Mouse (Mus musculus) liver, postnatal 0 days (tissue): ENCODE measurements around the gene Hnrnpk. TPM values are rescaled to one million over a fixed set of nuclear protein-coding genes. Genes with fewer than 3 reads are reported as not detected.

Experiments used
- ATAC-seq: fragments of 200-750 bp; cut with Nextera tagmentation; 2 replicates; pipeline ENCODE4 v1.8.0; 2017; ENCODE audit warnings: mild to moderate bottlenecking, moderate library complexity
- DNase-seq: peaks from one replicate; pipeline ENCODE4 v3.0.0-alpha.2; 2016
- H3K27ac ChIP-seq: fragments of 300-500 bp; sonication (generic); 2 replicates; pipeline ENCODE4 v1.5.1; 2014; ENCODE audit warnings: antibody characterized with exemption, moderate library complexity, mild to moderate bottlenecking, low read depth
- H3K27me3 ChIP-seq: fragments of 300-500 bp; sonication (generic); 2 replicates; pipeline ENCODE4 v1.6.1; 2014; ENCODE audit warnings: low read length, control low read depth, mixed read lengths; ENCODE audit not compliant: insufficient read depth
- H3K36me3 ChIP-seq: fragments of 300-500 bp; sonication (generic); replicated peaks from 2 replicates; pipeline ENCODE4 v1.6.1; 2014; ENCODE audit warnings: mild to moderate bottlenecking, control low read depth, low read length, moderate library complexity, mixed read lengths; ENCODE audit not compliant: insufficient read depth
- H3K4me1 ChIP-seq: fragments of 300-500 bp; sonication (generic); 2 replicates; pipeline ENCODE4 v1.6.1; 2014; ENCODE audit warnings: antibody characterized with exemption, mild to moderate bottlenecking, control low read depth; ENCODE audit not compliant: insufficient read depth
- H3K4me2 ChIP-seq: fragments of 300-500 bp; sonication (generic); 2 replicates; pipeline ENCODE4 v1.6.1; 2014; ENCODE audit warnings: low read depth, mild to moderate bottlenecking, low read length, moderate library complexity, mixed read lengths
- H3K4me3 ChIP-seq: fragments of 300-500 bp; sonication (generic); 2 replicates; pipeline ENCODE4 v1.5.1; 2014; ENCODE audit warnings: low read depth, low read length
- H3K9ac ChIP-seq: fragments of 300-500 bp; sonication (generic); replicated peaks from 2 replicates; pipeline ENCODE4 v1.6.1; 2014; ENCODE audit warnings: mild to moderate bottlenecking, moderate library complexity
- H3K9me3 ChIP-seq: fragments of 300-500 bp; sonication (generic); 2 replicates; pipeline ENCODE4 v1.6.1; 2016; ENCODE audit warnings: mild to moderate bottlenecking, control low read depth, low read length, mixed read lengths
- CTCF ChIP-seq: sonication (generic); IDR thresholded peaks from 2 replicates; pipeline ENCODE4 v1.5.1; 2016; ENCODE audit warnings: antibody characterized with exemption, low read depth
- EP300 ChIP-seq: IDR thresholded peaks from 2 replicates; pipeline ENCODE4 v1.6.1; 2016; ENCODE audit warnings: antibody characterized with exemption, low read depth, mild to moderate bottlenecking
- WGBS: fragments of 180-500 bp; shearing (Covaris S2); extraction: QIAGEN DNeasy Blood & Tissue Kit; methylation state at CpG from one replicate; pipeline ENCODE4 v1.1.7; 2014; ENCODE audit not compliant: insufficient replicate concordance; 5-methylcytosine and 5-hydroxymethylcytosine counted together
- polyA plus RNA-seq: library from polyadenylated mRNA; unstranded; fragments of >200 nt; fragmentation: Nextera tagmentation; extraction: Ambion mirVana; gene quantifications from 2 replicates; pipeline ENCODE4 v1.2.1, GENCODE M21; 2015

The Hnrnpk gene
- polyA plus RNA-seq, 1 experiment from 2014 or later = 351 TPM

GRCm38 (mm10) chr13:58439716-58440115 lies 36.6 kb upstream of the Hnrnpk start:
- no peak overlapping the region for H3K9ac ChIP-seq
- 65% methylated on average over 2 of the region's 2 CpGs for WGBS
- no peak overlapping the region for H3K4me3 ChIP-seq
- no peaks in the 10 kb centered on the region for H3K9me3 ChIP-seq
- no peaks in the 10 kb centered on the region; the same call in 1 of the 2 replicates for H3K27me3 ChIP-seq
- no peaks in the 10 kb centered on the region for H3K4me1 ChIP-seq
- no peak for ATAC-seq
- H3K27ac ChIP-seq = no peak overlapping the region
- DNase-seq = no peak
- TF ChIP-seq EP300 (no peak), CTCF (no peak)
- no peak overlapping the region for H3K4me2 ChIP-seq
- H3K36me3 ChIP-seq = no peaks in the 10 kb centered on the region

- no peak overlapping the region for H3K27ac ChIP-seq
- TF ChIP-seq EP300 = no peak
- no peak for TF ChIP-seq CTCF
- WGBS = 48% methylated on average over 10 of the region's 10 CpGs
- H3K9me3 ChIP-seq = no peaks in the 10 kb centered on the region
- no peaks in the 10 kb centered on the region for H3K27me3 ChIP-seq
- H3K9ac ChIP-seq = no peak overlapping the region
- H3K4me1 ChIP-seq = no peaks in the 10 kb centered on the region
- no peaks in the 10 kb centered on the region for H3K36me3 ChIP-seq
- H3K4me3 ChIP-seq = no peak overlapping the region
- ATAC-seq = no peak
- H3K4me2 ChIP-seq = no peak overlapping the region
- no peak for DNase-seq
Measured at GRCm38 (mm10) chr13:58423061-58423660, 20.0 kb upstream of the Hnrnpk start.

GRCm38 (mm10) chr13:58422242-58422641 lies 19.1 kb upstream of the Hnrnpk start:
- H3K27me3 ChIP-seq = no peaks in the 10 kb centered on the region
- TF ChIP-seq CTCF (no peak), EP300 (no peak)
- DNase-seq (no peak), ATAC-seq (no peak)
- no peak overlapping the region for H3K27ac ChIP-seq
- H3K4me2 ChIP-seq = no peak overlapping the region
- H3K9ac ChIP-seq = no peak overlapping the region
- H3K36me3 ChIP-seq = no peaks in the 10 kb centered on the region
- H3K4me3 ChIP-seq = no peak overlapping the region
- no peaks in the 10 kb centered on the region for H3K4me1 ChIP-seq
- H3K9me3 ChIP-seq = no peaks in the 10 kb centered on the region
- WGBS = 62% methylated on average over 4 of the region's 4 CpGs

GRCm38 (mm10) chr13:58421026-58421425 lies 17.9 kb upstream of the Hnrnpk start:
- no peak for DNase-seq
- Histone ChIP-seq H3K27ac (no peak overlapping the region), H3K4me2 (no peak overlapping the region), H3K4me3 (no peak overlapping the region), H3K9ac (no peak overlapping the region), H3K9me3 (no peaks in the 10 kb centered on the region), H3K36me3 (no peaks in the 10 kb centered on the region), H3K4me1 (no peaks in the 10 kb centered on the region), H3K27me3 (no peaks in the 10 kb centered on the region)
- no peak for ATAC-seq
- TF ChIP-seq EP300 (no peak), CTCF (no peak)
- 74% methylated on average over 4 of the region's 4 CpGs for WGBS

- no peak overlapping the region for H3K4me3 ChIP-seq
- no peak for ATAC-seq
- H3K9me3 ChIP-seq = no peaks in the 10 kb centered on the region
- no peaks in the 10 kb centered on the region for H3K4me1 ChIP-seq
- no peak for DNase-seq
- no peaks in the 10 kb centered on the region for H3K27me3 ChIP-seq
- no peaks in the 10 kb centered on the region for H3K36me3 ChIP-seq
- H3K27ac ChIP-seq = no peak overlapping the region
- WGBS = 94% methylated on average over 1 of the region's 1 CpGs
- H3K9ac ChIP-seq = no peak overlapping the region
- no peak for TF ChIP-seq EP300
- no peak overlapping the region for H3K4me2 ChIP-seq
Measured at GRCm38 (mm10) chr13:58419266-58419665, 16.1 kb upstream of the Hnrnpk start.

- DNase-seq = no peak
- 79% methylated on average over 4 of the region's 4 CpGs for WGBS
Measured at GRCm38 (mm10) chr13:58418656-58419055, 15.5 kb upstream of the Hnrnpk start.

GRCm38 (mm10) chr13:58415838-58416237 lies 12.7 kb upstream of the Hnrnpk start:
- Histone ChIP-seq H3K27ac (no peak overlapping the region), H3K4me1 (no peaks in the 10 kb centered on the region), H3K4me2 (no peak overlapping the region), H3K4me3 (no peak overlapping the region), H3K36me3 (0 out of 2 replicates have a peak, but pooled peaks cover 2% of the 10 kb centered on the region), H3K9me3 (peaks cover 8% of the 10 kb centered on the region), H3K9ac (no peak overlapping the region), H3K27me3 (no peaks in the 10 kb centered on the region)
- DNase-seq = no peak
- WGBS = 86% methylated on average over 5 of the region's 5 CpGs
- no peak for ATAC-seq
- TF ChIP-seq CTCF (no peak), EP300 (no peak)

More at GRCm38 (mm10) chr13:58418656-58419055, 15.5 kb upstream of the Hnrnpk start:
- Histone ChIP-seq H3K9me3 (no peaks in the 10 kb centered on the region), H3K4me1 (no peaks in the 10 kb centered on the region), H3K27ac (no peak overlapping the region), H3K4me3 (no peak overlapping the region), H3K36me3 (no peaks in the 10 kb centered on the region), H3K4me2 (no peak overlapping the region), H3K27me3 (no peaks in the 10 kb centered on the region), H3K9ac (no peak overlapping the region)
- ATAC-seq = no peak
- TF ChIP-seq CTCF = no peak
- TF ChIP-seq EP300 = no peak
